Mouse (Mus musculus): Measurements from ENCODE around the gene Frat2. TPM values are rescaled to one million over a fixed set of nuclear protein-coding genes. Genes with fewer than 3 reads are reported as not detected.

The Frat2 gene
- polyA plus RNA-seq (2014; fragmentation: Nextera tagmentation; extraction: Ambion mirVana) = 6.6 and 7.2 TPM in 2 replicates

- no peaks in the 10 kb centered on the region; the same call in 1 of the 2 replicates for H3K27me3 ChIP-seq (ENCODE audit: control insufficient read depth, insufficient read depth, low read length)
- peak within 1 kb of the TSS; percentile 98 for H3K4me2 ChIP-seq
- DNase-seq (ENCODE audit: low spot score, missing footprints) (peak; percentile 99), ATAC-seq (ENCODE audit: low FRiP score) (peak; percentile 95)
- H3K9me3 ChIP-seq (ENCODE audit: control insufficient read depth, low read length) = no peaks in the 10 kb centered on the region
- WGBS = 2% methylated on average over 72 of the region's 72 CpGs
- H3K27ac ChIP-seq (ENCODE audit: low read depth, low read length) = peak within 1 kb of the TSS; percentile 87
- H3K9ac ChIP-seq (ENCODE audit: low read length) = peak within 1 kb of the TSS; percentile 77
- no peaks in the 10 kb centered on the region for H3K36me3 ChIP-seq (ENCODE audit: control insufficient read depth, insufficient read depth, low read length)
- H3K4me3 ChIP-seq (ENCODE audit: low read depth, low read length) = peak within 1 kb of the TSS; percentile 80
- H3K4me1 ChIP-seq (ENCODE audit: control insufficient read depth, insufficient read depth, low read length) = peaks cover 26% of the 10 kb centered on the region
These were observed at the start of gene Frat2 for GRCm38 (mm10) chr19:41847992-41848851. TSS of gene Frat2 (minus strand) at chr19:41848132.

DNA sequence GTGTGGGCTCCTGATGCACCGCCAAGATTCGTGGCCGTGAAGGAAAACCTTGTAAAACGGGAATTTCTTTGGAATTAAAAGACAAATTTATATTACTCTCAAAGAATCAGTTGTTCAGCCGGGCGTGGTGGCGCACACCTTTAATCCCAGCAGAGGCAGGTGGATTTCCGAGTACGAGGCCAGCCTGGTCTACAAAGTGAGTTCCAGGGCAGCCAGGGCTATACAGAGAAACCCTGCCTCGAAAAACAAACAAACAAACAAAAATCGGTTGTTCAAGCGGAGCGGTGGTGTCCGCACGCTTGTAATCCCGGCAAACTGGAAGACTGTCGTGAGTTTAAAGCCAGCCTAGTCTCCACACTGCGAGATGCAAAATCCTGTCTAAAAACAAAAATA, 48.4 kb upstream of the Frat2 start:
- H3K4me1 ChIP-seq (ENCODE audit: control insufficient read depth, insufficient read depth, low read length) = peaks cover 11% of the 10 kb centered on the region
- DNase-seq (ENCODE audit: low spot score, missing footprints) (no peak), ATAC-seq (ENCODE audit: low FRiP score) (peak; percentile 47)
- H3K4me2 ChIP-seq = peak overlapping the region; percentile 68
- H3K27ac ChIP-seq (ENCODE audit: low read depth, low read length) = no peak overlapping the region
- H3K27me3 ChIP-seq (ENCODE audit: control insufficient read depth, insufficient read depth, low read length) = no peaks in the 10 kb centered on the region
- WGBS = 15% methylated on average over 18 of the region's 18 CpGs
- H3K9ac ChIP-seq (ENCODE audit: low read length) = peak overlapping the region; percentile 36; the same call in 1 of the 2 replicates
- no peaks in the 10 kb centered on the region for H3K9me3 ChIP-seq (ENCODE audit: control insufficient read depth, low read length)
- H3K4me3 ChIP-seq (ENCODE audit: low read depth, low read length) = peak overlapping the region; percentile 64
- no peaks in the 10 kb centered on the region for H3K36me3 ChIP-seq (ENCODE audit: control insufficient read depth, insufficient read depth, low read length)

- DNase-seq (ENCODE audit: low spot score, missing footprints) (peak; percentile 98), ATAC-seq (ENCODE audit: low FRiP score) (peak; percentile 95)
- H3K36me3 ChIP-seq (ENCODE audit: control insufficient read depth, insufficient read depth, low read length) = peaks cover 3% of the 10 kb centered on the region; the same call in 1 of the 2 replicates
- peak within 1 kb of the TSS; percentile 68 for H3K4me2 ChIP-seq
- H3K27me3 ChIP-seq (ENCODE audit: control insufficient read depth, insufficient read depth, low read length) = no peaks in the 10 kb centered on the region
- no peaks in the 10 kb centered on the region for H3K9me3 ChIP-seq (ENCODE audit: control insufficient read depth, low read length)
- H3K4me3 ChIP-seq (ENCODE audit: low read depth, low read length) = peak within 1 kb of the TSS; percentile 64
- peak within 1 kb of the TSS; percentile 36 for H3K9ac ChIP-seq (ENCODE audit: low read length)
- 2% methylated on average over 46 of the region's 46 CpGs for WGBS
- H3K27ac ChIP-seq (ENCODE audit: low read depth, low read length) = no peak within 1 kb of the TSS
- H3K4me1 ChIP-seq (ENCODE audit: control insufficient read depth, insufficient read depth, low read length) = peaks cover 11% of the 10 kb centered on the region
These were observed 47.8 kb upstream of the Frat2 start, which contains the start of gene Rrp12 for GRCm38 (mm10) chr19:41895460-41896318. TSS of gene Rrp12 (minus strand) at chr19:41896173.

DNA sequence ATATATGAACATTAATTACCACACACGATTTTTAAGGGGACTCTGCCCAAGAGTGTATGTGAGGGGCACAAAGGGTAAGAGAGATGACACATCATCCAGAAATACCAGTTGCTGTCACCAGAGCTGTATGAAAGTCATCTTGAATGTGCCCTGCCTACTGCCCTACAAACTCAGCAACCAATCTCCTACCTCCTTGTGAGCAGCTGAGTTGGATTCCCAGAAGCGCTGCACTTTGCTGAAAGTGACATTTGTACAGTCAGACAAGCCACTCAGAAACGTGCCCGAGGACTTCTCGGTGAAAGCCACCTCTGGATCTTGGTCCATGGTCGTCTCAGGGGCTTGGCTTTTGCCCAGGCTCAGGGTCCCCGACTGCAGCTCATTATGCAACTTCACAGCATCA, 47.0 kb upstream of the Frat2 start:
- H3K4me2 ChIP-seq = peak overlapping the region; percentile 68
- ATAC-seq (ENCODE audit: low FRiP score) (no peak), DNase-seq (ENCODE audit: low spot score, missing footprints) (no peak)
- H3K4me3 ChIP-seq (ENCODE audit: low read depth, low read length) = peak overlapping the region; percentile 64
- 50% methylated on average over 7 of the region's 7 CpGs for WGBS
- H3K27me3 ChIP-seq (ENCODE audit: control insufficient read depth, insufficient read depth, low read length) = no peaks in the 10 kb centered on the region
- H3K9me3 ChIP-seq (ENCODE audit: control insufficient read depth, low read length) = no peaks in the 10 kb centered on the region
- H3K36me3 ChIP-seq (ENCODE audit: control insufficient read depth, insufficient read depth, low read length) = peaks cover 5% of the 10 kb centered on the region; the same call in 1 of the 2 replicates
- peaks cover 11% of the 10 kb centered on the region for H3K4me1 ChIP-seq (ENCODE audit: control insufficient read depth, insufficient read depth, low read length)
- H3K27ac ChIP-seq (ENCODE audit: low read depth, low read length) = no peak overlapping the region
- H3K9ac ChIP-seq (ENCODE audit: low read length) = peak overlapping the region; percentile 0; the same call in 1 of the 2 replicates

GRCm38 (mm10) chr19:41888191-41888590, 40.3 kb upstream of the Frat2 start:
- Histone ChIP-seq H3K4me2 (no peak overlapping the region), H3K9ac (ENCODE audit: low read length) (no peak overlapping the region), H3K9me3 (ENCODE audit: control insufficient read depth, low read length) (no peaks in the 10 kb centered on the region), H3K4me1 (ENCODE audit: control insufficient read depth, insufficient read depth, low read length) (no peaks in the 10 kb centered on the region), H3K4me3 (ENCODE audit: low read depth, low read length) (no peak overlapping the region), H3K27ac (ENCODE audit: low read depth, low read length) (no peak overlapping the region), H3K27me3 (ENCODE audit: control insufficient read depth, insufficient read depth, low read length) (no peaks in the 10 kb centered on the region), H3K36me3 (ENCODE audit: control insufficient read depth, insufficient read depth, low read length) (peaks cover 11% of the 10 kb centered on the region)
- ATAC-seq (ENCODE audit: low FRiP score) (no peak), DNase-seq (ENCODE audit: low spot score, missing footprints) (no peak)

- H3K4me3 ChIP-seq (ENCODE audit: low read depth, low read length) = no peak overlapping the region
- no peak overlapping the region for H3K4me2 ChIP-seq
- no peak for ATAC-seq (ENCODE audit: low FRiP score)
- no peak for DNase-seq (ENCODE audit: low spot score, missing footprints)
- no peaks in the 10 kb centered on the region for H3K27me3 ChIP-seq (ENCODE audit: control insufficient read depth, insufficient read depth, low read length)
- 93% methylated on average over 9 of the region's 9 CpGs for WGBS
- no peak overlapping the region for H3K27ac ChIP-seq (ENCODE audit: low read depth, low read length)
- H3K9me3 ChIP-seq (ENCODE audit: control insufficient read depth, low read length) = no peaks in the 10 kb centered on the region
- peaks cover 6% of the 10 kb centered on the region for H3K36me3 ChIP-seq (ENCODE audit: control insufficient read depth, insufficient read depth, low read length)
- H3K4me1 ChIP-seq (ENCODE audit: control insufficient read depth, insufficient read depth, low read length) = no peaks in the 10 kb centered on the region
- no peak overlapping the region for H3K9ac ChIP-seq (ENCODE audit: low read length)
These were observed 36.0 kb upstream of the Frat2 start for GRCm38 (mm10) chr19:41883882-41884281.

DNA sequence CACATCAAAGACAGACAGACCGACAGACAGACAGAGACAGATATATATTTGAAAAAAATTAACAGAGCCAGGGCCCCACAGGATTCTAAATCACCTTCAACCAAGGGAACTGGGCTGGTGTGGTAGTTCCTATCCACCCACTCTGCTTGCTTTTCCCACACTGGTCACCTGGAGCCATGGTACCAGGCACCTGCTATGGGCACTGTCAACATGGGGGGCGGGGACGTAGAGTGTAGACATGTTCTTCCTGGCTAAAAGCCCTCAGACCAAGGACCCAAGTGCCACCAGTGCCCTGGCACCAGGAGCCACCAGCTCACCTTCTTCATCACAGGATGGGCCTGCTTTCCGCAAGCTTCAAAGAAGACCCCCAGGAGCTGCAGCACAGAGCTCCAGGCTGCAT, 33.9 kb upstream of the Frat2 start:
- H3K4me1 ChIP-seq (ENCODE audit: control insufficient read depth, insufficient read depth, low read length) = no peaks in the 10 kb centered on the region
- H3K36me3 ChIP-seq (ENCODE audit: control insufficient read depth, insufficient read depth, low read length) = peaks cover 11% of the 10 kb centered on the region
- H3K9ac ChIP-seq (ENCODE audit: low read length) = no peak overlapping the region
- H3K9me3 ChIP-seq (ENCODE audit: control insufficient read depth, low read length) = no peaks in the 10 kb centered on the region
- H3K4me3 ChIP-seq (ENCODE audit: low read depth, low read length) = no peak overlapping the region
- DNase-seq (ENCODE audit: low spot score, missing footprints) (no peak), ATAC-seq (ENCODE audit: low FRiP score) (no peak)
- WGBS = 93% methylated on average over 4 of the region's 4 CpGs
- no peak overlapping the region for H3K27ac ChIP-seq (ENCODE audit: low read depth, low read length)
- no peaks in the 10 kb centered on the region for H3K27me3 ChIP-seq (ENCODE audit: control insufficient read depth, insufficient read depth, low read length)
- H3K4me2 ChIP-seq = no peak overlapping the region

DNA sequence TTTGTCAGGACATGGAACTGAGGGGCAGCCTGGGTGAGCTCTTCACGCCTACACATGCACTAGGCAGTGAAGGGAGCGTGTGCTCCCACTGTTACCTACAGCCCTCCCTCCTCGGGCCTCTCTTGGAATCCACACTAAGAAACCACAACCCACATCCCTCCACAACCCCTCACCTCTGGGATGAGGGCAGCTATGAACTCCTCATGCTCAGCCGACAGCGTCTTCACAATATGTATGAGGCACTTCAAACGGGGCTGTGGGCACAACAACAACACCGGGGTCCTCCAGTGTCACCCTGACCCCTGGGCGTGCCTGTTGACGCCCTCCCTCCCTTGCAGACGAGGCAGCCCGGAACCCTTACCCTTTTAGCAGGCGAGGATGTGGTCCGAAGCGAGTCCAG, 26.4 kb upstream of the Frat2 start:
- Histone ChIP-seq H3K27me3 (ENCODE audit: control insufficient read depth, insufficient read depth, low read length) (no peaks in the 10 kb centered on the region), H3K4me3 (ENCODE audit: low read depth, low read length) (no peak overlapping the region), H3K4me1 (ENCODE audit: control insufficient read depth, insufficient read depth, low read length) (no peaks in the 10 kb centered on the region), H3K27ac (ENCODE audit: low read depth, low read length) (no peak overlapping the region), H3K9me3 (ENCODE audit: control insufficient read depth, low read length) (no peaks in the 10 kb centered on the region), H3K36me3 (ENCODE audit: control insufficient read depth, insufficient read depth, low read length) (peaks cover 12% of the 10 kb centered on the region), H3K9ac (ENCODE audit: low read length) (no peak overlapping the region), H3K4me2 (no peak overlapping the region)
- ATAC-seq (ENCODE audit: low FRiP score) (no peak), DNase-seq (ENCODE audit: low spot score, missing footprints) (no peak)
- WGBS = 93% methylated on average over 14 of the region's 14 CpGs

GRCm38 (mm10) chr19:41872285-41872684, 24.4 kb upstream of the Frat2 start:
- Histone ChIP-seq H3K9ac (ENCODE audit: low read length) (no peak overlapping the region), H3K27me3 (ENCODE audit: control insufficient read depth, insufficient read depth, low read length) (no peaks in the 10 kb centered on the region), H3K4me3 (ENCODE audit: low read depth, low read length) (no peak overlapping the region), H3K9me3 (ENCODE audit: control insufficient read depth, low read length) (no peaks in the 10 kb centered on the region), H3K4me1 (ENCODE audit: control insufficient read depth, insufficient read depth, low read length) (no peaks in the 10 kb centered on the region), H3K27ac (ENCODE audit: low read depth, low read length) (no peak overlapping the region), H3K36me3 (ENCODE audit: control insufficient read depth, insufficient read depth, low read length) (peaks cover 10% of the 10 kb centered on the region), H3K4me2 (no peak overlapping the region)
- DNase-seq (ENCODE audit: low spot score, missing footprints) (no peak), ATAC-seq (ENCODE audit: low FRiP score) (no peak)
- WGBS = 96% methylated on average over 2 of the region's 2 CpGs
